Mouse (Mus musculus) hindlimb bud, embryonic 11.5 days (tissue): Measurements from ENCODE around the gene Lamtor2.

Experiments
- DNase-seq: peaks from one replicate; pipeline ENCODE4 v3.0.0-alpha.2; 2012; ENCODE audit warnings: low read depth, low spot score; ENCODE audit errors: extremely low spot score

The Lamtor2 gene

DNA sequence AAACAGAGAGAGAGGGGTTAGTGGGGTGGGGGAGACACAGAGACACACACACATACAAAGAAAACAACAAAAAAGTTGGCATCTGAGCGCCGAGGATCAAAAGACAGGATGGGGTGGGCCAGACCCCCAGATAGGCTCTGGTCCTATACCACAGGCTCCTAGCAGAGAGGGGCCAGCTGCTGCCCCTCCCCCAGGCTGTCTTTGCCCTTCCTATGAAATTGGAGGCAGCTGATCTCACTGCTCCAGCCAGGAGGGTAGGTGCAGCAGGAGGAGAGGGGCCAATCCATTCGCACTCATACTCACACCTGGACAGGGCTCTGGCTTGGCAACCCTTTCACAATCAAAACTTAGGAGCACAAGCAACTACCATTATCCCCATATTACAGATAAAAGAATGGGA is 43.6 kb downstream of the Lamtor2 start:
- no peak for DNase-seq

GRCm38 (mm10) chr3:88505765-88506164 is 47.1 kb downstream of the Lamtor2 start:
- no peak for DNase-seq

- DNase-seq = no peak
These were observed 47.8 kb downstream of the Lamtor2 start for GRCm38 (mm10) chr3:88505081-88505480.

GRCm38 (mm10) chr3:88503881-88504746 is 48.8 kb downstream of the Lamtor2 start:
- no peak for DNase-seq

GRCm38 (mm10) chr3:88503505-88503863 is 49.4 kb downstream of the Lamtor2 start:
- DNase-seq = no peak

- no peak for DNase-seq
These were observed 50.0 kb downstream of the Lamtor2 start for GRCm38 (mm10) chr3:88502641-88503504.

DNA sequence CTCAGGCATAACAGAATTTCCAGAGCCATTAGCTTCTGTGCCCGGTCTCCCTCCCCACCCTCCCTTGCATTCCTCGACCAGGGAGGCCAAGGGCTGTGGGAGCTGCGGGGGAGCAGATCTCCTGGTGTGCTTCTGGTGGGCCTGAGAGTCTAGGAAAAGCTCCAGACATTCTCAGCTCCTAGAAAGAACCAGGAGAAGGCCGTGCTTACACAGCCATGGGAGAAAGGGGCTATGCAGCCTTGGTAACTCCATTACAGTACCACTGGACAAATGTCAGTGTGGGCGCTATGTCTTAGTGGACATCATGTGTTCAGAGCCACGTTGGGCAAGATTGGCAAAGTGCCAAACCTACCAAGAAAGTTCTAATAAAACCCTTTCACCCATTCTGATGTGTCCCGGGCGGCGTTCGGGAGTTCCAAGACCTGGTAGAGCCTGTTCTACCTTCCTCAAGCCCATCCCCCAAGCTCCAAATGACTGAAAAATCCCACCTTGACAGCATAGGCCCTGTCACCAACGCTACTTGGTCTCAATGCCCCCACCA is 50.8 kb downstream of the Lamtor2 start:
- DNase-seq = no peak

DNA sequence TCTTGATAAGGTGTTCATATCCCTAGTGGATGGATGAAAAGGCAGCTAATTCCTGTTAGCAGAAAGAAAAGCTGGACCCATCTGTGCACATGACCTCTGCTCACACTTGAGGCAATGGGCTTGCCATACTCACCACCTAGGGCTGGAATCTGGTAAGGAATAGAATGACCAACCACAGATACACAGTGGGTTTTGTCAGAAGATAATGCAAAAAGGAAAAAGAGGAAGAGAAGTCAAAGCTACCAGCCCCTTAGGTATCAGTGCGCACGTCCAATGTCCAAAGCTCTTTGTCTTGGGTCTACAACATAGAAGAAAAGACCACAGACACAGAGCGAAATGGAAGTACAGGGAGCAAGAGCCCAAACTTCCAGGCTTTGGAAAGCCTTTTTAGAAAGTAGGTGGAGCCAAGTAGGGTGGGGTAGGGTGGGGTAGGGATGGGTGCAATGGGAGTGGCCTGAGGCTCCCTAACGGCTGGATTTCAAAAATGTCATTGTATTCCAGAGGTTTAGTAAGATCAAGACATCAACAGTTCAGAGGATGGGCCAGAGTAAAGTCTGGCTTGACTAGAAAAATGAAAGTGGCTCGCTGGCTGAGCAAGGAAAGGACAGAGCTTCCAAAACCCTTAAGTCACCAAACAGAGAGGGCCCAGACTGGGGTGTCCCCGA is 51.4 kb downstream of the Lamtor2 start:
- DNase-seq = no peak

- DNase-seq = no peak
These were observed 52.1 kb downstream of the Lamtor2 start for GRCm38 (mm10) chr3:88500655-88501365.

GRCm38 (mm10) chr3:88500087-88500486 is 52.8 kb downstream of the Lamtor2 start:
- DNase-seq = no peak
